Mouse (Mus musculus): ENCODE results near the gene Gm5458. TPM values are rescaled to one million over a fixed set of nuclear protein-coding genes. Genes with fewer than 3 reads are reported as not detected.
A peak's percentile ranks its signal among the peaks of the same experiment; 100 is the strongest.
"Not testable (repeated sequence)": the region's sequence is repeated elsewhere in the genome, so short reads cannot be mapped to it uniquely, and the experiment has no call there.

The Gm5458 gene
- 0.15 TPM in 1 of 2 replicates, not detected in the other for polyA plus RNA-seq (2014; fragmentation: Nextera tagmentation; extraction: Ambion mirVana)

- ATAC-seq (ENCODE audit: low FRiP score) = not testable (repeated sequence)
- WGBS = 88% methylated on average over 1 of the region's 2 CpGs
Observed at GRCm38 (mm10) chr14:19602481-19602880, at the start of gene Gm5458. Gene Gm5458, minus strand, starts transcription at chr14:19602581.

DNA sequence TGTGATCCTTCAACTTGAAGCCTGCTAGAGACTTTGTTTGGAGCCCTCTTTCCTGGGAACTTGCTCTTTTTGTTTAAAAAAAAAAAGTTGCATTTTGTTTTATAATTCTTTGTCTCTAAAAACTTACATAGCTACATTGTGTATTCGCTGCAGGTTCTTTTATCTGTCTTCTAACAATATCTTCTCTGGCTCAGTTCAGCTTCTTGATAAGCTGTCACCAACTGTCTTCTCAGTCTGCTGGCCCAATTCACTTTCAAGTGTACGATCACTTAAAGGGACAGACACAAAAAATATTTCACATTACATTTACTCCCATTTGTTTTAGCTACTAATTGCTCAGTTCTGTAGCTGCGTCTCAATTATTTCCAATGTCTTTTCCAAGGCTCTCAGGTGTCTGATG is 43.9 kb upstream of the Gm5458 start:
- H3K9me3 ChIP-seq (ENCODE audit: control insufficient read depth, low read length) = no peaks in the 10 kb centered on the region
- WGBS = 89% methylated on average over 3 of the region's 3 CpGs
- H3K27ac ChIP-seq (ENCODE audit: low read depth, low read length) = no peak overlapping the region
- H3K4me3 ChIP-seq (ENCODE audit: low read depth, low read length) = no peak overlapping the region
- no peak for DNase-seq (ENCODE audit: low spot score)
- H3K4me1 ChIP-seq (replicated peaks; ENCODE audit: control insufficient read depth, insufficient read depth, low read length) = no peaks in the 10 kb centered on the region
- no peak overlapping the region for H3K4me2 ChIP-seq (replicated peaks; ENCODE audit: low read depth, low read length)
- no peak overlapping the region for H3K9ac ChIP-seq (ENCODE audit: low read depth, low read length)
- no peak for ATAC-seq (ENCODE audit: low FRiP score)
- H3K36me3 ChIP-seq (ENCODE audit: control insufficient read depth, insufficient read depth, low read length) = no peaks in the 10 kb centered on the region
- no peaks in the 10 kb centered on the region for H3K27me3 ChIP-seq (ENCODE audit: control insufficient read depth, insufficient read depth, low read length)

More at GRCm38 (mm10) chr14:19602481-19602880, at the start of gene Gm5458:
- not testable (repeated sequence) for H3K9me3 ChIP-seq (ENCODE audit: control insufficient read depth, low read length); H3K4me1 ChIP-seq (replicated peaks; ENCODE audit: control insufficient read depth, insufficient read depth, low read length); H3K4me3 ChIP-seq (ENCODE audit: low read depth, low read length); H3K4me2 ChIP-seq (replicated peaks; ENCODE audit: low read depth, low read length); DNase-seq (ENCODE audit: low spot score); H3K27ac ChIP-seq (ENCODE audit: low read depth, low read length); H3K9ac ChIP-seq (ENCODE audit: low read depth, low read length); H3K27me3 ChIP-seq (ENCODE audit: control insufficient read depth, insufficient read depth, low read length); H3K36me3 ChIP-seq (ENCODE audit: control insufficient read depth, insufficient read depth, low read length)

DNA sequence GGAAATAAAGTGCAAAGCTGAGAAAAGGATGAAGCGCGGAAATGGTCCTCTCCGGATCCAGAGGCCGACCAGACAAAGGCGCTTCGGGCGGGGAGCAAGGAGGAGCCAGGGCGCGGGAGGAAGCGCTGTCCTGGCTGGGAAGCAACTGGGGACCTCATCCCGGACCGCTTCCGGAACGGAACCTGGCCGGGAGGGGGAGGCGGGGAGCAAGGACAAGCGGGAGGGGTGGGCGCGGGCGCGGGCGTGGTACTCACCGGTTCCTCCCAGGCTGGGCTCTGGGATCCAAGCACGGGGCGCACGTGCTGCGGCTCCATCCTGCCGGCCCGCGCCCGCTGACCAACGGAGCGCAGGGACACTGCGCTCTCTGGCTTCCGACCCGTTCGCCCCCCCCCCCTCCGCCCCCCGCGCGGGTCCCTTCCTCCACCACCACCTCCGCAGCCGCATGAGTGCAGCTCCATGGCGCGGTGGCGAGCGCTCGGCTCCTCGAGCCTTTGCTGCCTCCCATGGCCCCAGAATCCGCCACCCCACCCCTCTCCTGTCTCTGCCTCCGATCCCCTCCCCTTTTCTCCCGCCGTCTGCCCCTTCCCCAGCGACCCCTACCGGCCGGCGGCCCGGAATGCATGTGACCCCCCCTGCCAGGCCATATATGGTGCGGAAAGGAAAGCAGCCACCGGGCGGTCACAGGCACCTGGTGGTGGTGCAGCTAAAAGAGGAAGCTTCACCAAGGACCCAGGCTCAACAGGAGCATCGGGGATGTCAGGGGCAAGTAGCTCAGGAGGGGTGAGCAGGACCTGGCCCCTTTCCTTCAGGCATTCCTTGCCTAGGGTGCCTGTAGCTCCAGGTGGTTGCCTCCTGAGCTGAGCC is 17.3 kb downstream of the Gm5458 start, which contains the start of gene Gm2237:
Gm2237 (minus strand) TSS at position 332 of the 864 bp plus-strand sequence.
- not testable (repeated sequence) for H3K27me3 ChIP-seq (ENCODE audit: control insufficient read depth, insufficient read depth, low read length); ATAC-seq (ENCODE audit: low FRiP score); H3K9me3 ChIP-seq (ENCODE audit: control insufficient read depth, low read length); H3K4me1 ChIP-seq (replicated peaks; ENCODE audit: control insufficient read depth, insufficient read depth, low read length); H3K36me3 ChIP-seq (ENCODE audit: control insufficient read depth, insufficient read depth, low read length); H3K27ac ChIP-seq (ENCODE audit: low read depth, low read length)
- peak within 1 kb of the TSS; percentile 48; the same call in 1 of the 2 replicates for H3K9ac ChIP-seq (ENCODE audit: low read depth, low read length)
- peak within 1 kb of the TSS; percentile 41 for H3K4me3 ChIP-seq (ENCODE audit: low read depth, low read length)
- peak; percentile 30 for DNase-seq (ENCODE audit: low spot score)
- under 1% methylated on average over 14 of the region's 62 CpGs for WGBS
- peak within 1 kb of the TSS; percentile 33 for H3K4me2 ChIP-seq (replicated peaks; ENCODE audit: low read depth, low read length)

GRCm38 (mm10) chr14:19549863-19550262 is 52.5 kb downstream of the Gm5458 start, which contains the start of gene Gm2244:
Gene Gm2244, minus strand, starts transcription at chr14:19549963.
- H3K27me3 ChIP-seq (ENCODE audit: control insufficient read depth, insufficient read depth, low read length); DNase-seq (ENCODE audit: low spot score); H3K4me1 ChIP-seq (replicated peaks; ENCODE audit: control insufficient read depth, insufficient read depth, low read length); H3K9ac ChIP-seq (ENCODE audit: low read depth, low read length); H3K36me3 ChIP-seq (ENCODE audit: control insufficient read depth, insufficient read depth, low read length); H3K4me3 ChIP-seq (ENCODE audit: low read depth, low read length); H3K9me3 ChIP-seq (ENCODE audit: control insufficient read depth, low read length); H3K4me2 ChIP-seq (replicated peaks; ENCODE audit: low read depth, low read length); H3K27ac ChIP-seq (ENCODE audit: low read depth, low read length); ATAC-seq (ENCODE audit: low FRiP score): not testable (repeated sequence)
- WGBS = 95% methylated on average over 1 of the region's 3 CpGs

Other genes with a start within 250 kb of the Gm5458 start
- 0.66 and 0.88 TPM in 2 replicates for gene Gm21738, start 183.7 kb downstream of the Gm5458 start, polyA plus RNA-seq (2014; fragmentation: Nextera tagmentation; extraction: Ambion mirVana)
- gene Gm2244, start 52.6 kb downstream of the Gm5458 start, polyA plus RNA-seq (2014; fragmentation: Nextera tagmentation; extraction: Ambion mirVana) = 0.21 TPM in 1 of 2 replicates, not detected in the other
- 3.9 and 4.4 TPM in 2 replicates for gene Gm2237, start 17.4 kb downstream of the Gm5458 start, polyA plus RNA-seq (2014; fragmentation: Nextera tagmentation; extraction: Ambion mirVana)
- 32.9 and 34.6 TPM in 2 replicates for gene Nid2, start 148.7 kb upstream of the Gm5458 start, polyA plus RNA-seq (2014; fragmentation: Nextera tagmentation; extraction: Ambion mirVana)
- 268 and 277 TPM in 2 replicates for gene Rtraf, start 221.2 kb upstream of the Gm5458 start, polyA plus RNA-seq (2014; fragmentation: Nextera tagmentation; extraction: Ambion mirVana)